Mouse (Mus musculus): ENCODE results near the gene Smco4. TPM values are rescaled to one million over a fixed set of nuclear protein-coding genes. Genes with fewer than 3 reads are reported as not detected.
A peak's percentile ranks its signal among the peaks of the same experiment; 100 is the strongest.

Smco4 gene
- 3.2 and 4.1 TPM in 2 replicates for polyA plus RNA-seq (2015; fragmentation: Nextera tagmentation; extraction: Ambion mirVana)

GRCm38 (mm10) chr9:15493235-15493924 is at the start of gene Smco4:
Gene Smco4 (plus strand): TSS chr9:15493432.
- 1% methylated on average over 59 of the region's 101 CpGs for WGBS

GRCm38 (mm10) chr9:15447397-15447796 is 45.8 kb upstream of the Smco4 start:
- no peak overlapping the region for H3K27ac ChIP-seq
- 50% methylated on average over 2 of the region's 2 CpGs for WGBS
- H3K4me2 ChIP-seq (replicated peaks), result no peak overlapping the region
- no peaks in the 10 kb centered on the region for H3K9me3 ChIP-seq
- H3K4me1 ChIP-seq (replicated peaks), result no peaks in the 10 kb centered on the region
- H3K27me3 ChIP-seq (replicated peaks), result no peaks in the 10 kb centered on the region
- no peak overlapping the region for H3K9ac ChIP-seq
- ATAC-seq, result peak; percentile 59; the same call in 1 of the 2 replicates
- no peaks in the 10 kb centered on the region for H3K36me3 ChIP-seq
- H3K4me3 ChIP-seq (replicated peaks), result no peak overlapping the region

More at GRCm38 (mm10) chr9:15493235-15493924, at the start of gene Smco4:
- Histone ChIP-seq H3K4me3 (replicated peaks) (peak within 1 kb of the TSS; percentile 84), H3K27me3 (replicated peaks) (no peaks in the 10 kb centered on the region; the same call in 1 of the 2 replicates), H3K9ac (peak within 1 kb of the TSS; percentile 85), H3K27ac (peak within 1 kb of the TSS; percentile 76), H3K4me1 (replicated peaks) (peaks cover 20% of the 10 kb centered on the region), H3K36me3 (no peaks in the 10 kb centered on the region), H3K9me3 (no peaks in the 10 kb centered on the region), H3K4me2 (replicated peaks) (peak within 1 kb of the TSS; percentile 90)
- ATAC-seq, result peak; percentile 92

GRCm38 (mm10) chr9:15450921-15451320 is 42.3 kb upstream of the Smco4 start:
- Histone ChIP-seq H3K27ac (no peak overlapping the region), H3K27me3 (replicated peaks) (no peaks in the 10 kb centered on the region), H3K9ac (no peak overlapping the region), H3K4me3 (replicated peaks) (no peak overlapping the region), H3K4me2 (replicated peaks) (no peak overlapping the region), H3K4me1 (replicated peaks) (no peaks in the 10 kb centered on the region), H3K9me3 (no peaks in the 10 kb centered on the region), H3K36me3 (no peaks in the 10 kb centered on the region)
- no peak for ATAC-seq
- 71% methylated on average over 5 of the region's 5 CpGs for WGBS

GRCm38 (mm10) chr9:15472256-15472655 is 21.0 kb upstream of the Smco4 start:
- Histone ChIP-seq H3K36me3 (no peaks in the 10 kb centered on the region), H3K4me3 (replicated peaks) (no peak overlapping the region), H3K4me1 (replicated peaks) (no peaks in the 10 kb centered on the region), H3K9ac (no peak overlapping the region), H3K9me3 (no peaks in the 10 kb centered on the region), H3K27ac (no peak overlapping the region), H3K27me3 (replicated peaks) (no peaks in the 10 kb centered on the region), H3K4me2 (replicated peaks) (no peak overlapping the region)
- ATAC-seq, result no peak
- 73% methylated on average over 4 of the region's 4 CpGs for WGBS

GRCm38 (mm10) chr9:15473206-15473605 is 20.0 kb upstream of the Smco4 start:
- H3K27me3 ChIP-seq (replicated peaks), result no peaks in the 10 kb centered on the region
- ATAC-seq, result no peak
- no peaks in the 10 kb centered on the region for H3K4me1 ChIP-seq (replicated peaks)
- no peaks in the 10 kb centered on the region for H3K9me3 ChIP-seq
- H3K36me3 ChIP-seq, result no peaks in the 10 kb centered on the region
- no peak overlapping the region for H3K4me2 ChIP-seq (replicated peaks)
- no peak overlapping the region for H3K9ac ChIP-seq
- no peak overlapping the region for H3K27ac ChIP-seq
- 80% methylated on average over 1 of the region's 1 CpGs for WGBS
- H3K4me3 ChIP-seq (replicated peaks), result no peak overlapping the region

GRCm38 (mm10) chr9:15477556-15477955 is 15.7 kb upstream of the Smco4 start:
- no peaks in the 10 kb centered on the region for H3K4me1 ChIP-seq (replicated peaks)
- no peak overlapping the region for H3K4me2 ChIP-seq (replicated peaks)
- H3K4me3 ChIP-seq (replicated peaks), result no peak overlapping the region
- no peaks in the 10 kb centered on the region for H3K27me3 ChIP-seq (replicated peaks)
- no peak for ATAC-seq
- no peak overlapping the region for H3K27ac ChIP-seq
- WGBS, result 90% methylated on average over 10 of the region's 10 CpGs
- H3K9me3 ChIP-seq, result no peaks in the 10 kb centered on the region
- no peaks in the 10 kb centered on the region for H3K36me3 ChIP-seq
- no peak overlapping the region for H3K9ac ChIP-seq

- no peak overlapping the region for H3K27ac ChIP-seq
- H3K36me3 ChIP-seq, result no peaks in the 10 kb centered on the region
- H3K9ac ChIP-seq, result no peak overlapping the region
- no peaks in the 10 kb centered on the region; the same call in 1 of the 2 replicates for H3K27me3 ChIP-seq (replicated peaks)
- H3K9me3 ChIP-seq, result no peaks in the 10 kb centered on the region
- no peak overlapping the region for H3K4me2 ChIP-seq (replicated peaks)
- H3K4me3 ChIP-seq (replicated peaks), result no peak overlapping the region
- no peaks in the 10 kb centered on the region for H3K4me1 ChIP-seq (replicated peaks)
- no peak for ATAC-seq
- 55% methylated on average over 2 of the region's 2 CpGs for WGBS
Measured at GRCm38 (mm10) chr9:15487682-15488424, 5.4 kb upstream of the Smco4 start.

GRCm38 (mm10) chr9:15489293-15489692 is 3.9 kb upstream of the Smco4 start:
- Histone ChIP-seq H3K4me1 (replicated peaks) (peaks cover 4% of the 10 kb centered on the region; the same call in 1 of the 2 replicates), H3K9me3 (no peaks in the 10 kb centered on the region), H3K4me3 (replicated peaks) (no peak overlapping the region), H3K9ac (no peak overlapping the region), H3K4me2 (replicated peaks) (no peak overlapping the region), H3K27ac (no peak overlapping the region), H3K36me3 (no peaks in the 10 kb centered on the region), H3K27me3 (replicated peaks) (no peaks in the 10 kb centered on the region; the same call in 1 of the 2 replicates)
- ATAC-seq, result no peak

- Histone ChIP-seq H3K4me3 (replicated peaks) (no peak overlapping the region), H3K4me2 (replicated peaks) (no peak overlapping the region), H3K36me3 (no peaks in the 10 kb centered on the region), H3K4me1 (replicated peaks) (peaks cover 8% of the 10 kb centered on the region; the same call in 1 of the 2 replicates), H3K9me3 (no peaks in the 10 kb centered on the region), H3K27me3 (replicated peaks) (no peaks in the 10 kb centered on the region; the same call in 1 of the 2 replicates), H3K27ac (no peak overlapping the region), H3K9ac (no peak overlapping the region)
- WGBS, result 84% methylated on average over 8 of the region's 8 CpGs
- ATAC-seq, result no peak
Measured at GRCm38 (mm10) chr9:15490331-15491100, 2.7 kb upstream of the Smco4 start.

GRCm38 (mm10) chr9:15491686-15492085 is 1.5 kb upstream of the Smco4 start:
- Histone ChIP-seq H3K4me2 (replicated peaks) (no peak overlapping the region), H3K9ac (no peak overlapping the region), H3K27me3 (replicated peaks) (no peaks in the 10 kb centered on the region; the same call in 1 of the 2 replicates), H3K4me3 (replicated peaks) (no peak overlapping the region), H3K27ac (no peak overlapping the region), H3K9me3 (no peaks in the 10 kb centered on the region), H3K4me1 (replicated peaks) (peaks cover 17% of the 10 kb centered on the region; the same call in 1 of the 2 replicates), H3K36me3 (no peaks in the 10 kb centered on the region)
- 87% methylated on average over 4 of the region's 4 CpGs for WGBS
- no peak for ATAC-seq

- Histone ChIP-seq H3K4me3 (replicated peaks) (no peak overlapping the region), H3K4me2 (replicated peaks) (no peak overlapping the region), H3K27me3 (replicated peaks) (no peaks in the 10 kb centered on the region; the same call in 1 of the 2 replicates), H3K36me3 (no peaks in the 10 kb centered on the region), H3K9me3 (no peaks in the 10 kb centered on the region), H3K9ac (no peak overlapping the region), H3K4me1 (replicated peaks) (peaks cover 17% of the 10 kb centered on the region; the same call in 1 of the 2 replicates), H3K27ac (no peak overlapping the region)
- whole genome bisulfite sequencing, result 51% methylated on average over 9 of the region's 9 CpGs
- ATAC-seq, result no peak
Measured at GRCm38 (mm10) chr9:15492401-15492800, 831 bp upstream of the Smco4 start.
